Mouse (Mus musculus) v-Abl transformed pro-B cells (cell line): ENCODE data around the gene Uri1.

Experiments
- in situ Hi-C, 2 experiments: fragments of 400-800 bp; cut with MboI; formaldehyde crosslinking; loops; one replicate each; pipeline ENCODE4 v1.15.1; 2025; ENCODE audit not compliant: unreplicated experiment in 2 of 2

Uri1 gene

GRCm38 (mm10) chr7:37933754-37934308, 89.5 kb downstream of the Uri1 start:
- in situ Hi-C loops = no loop called here

GRCm38 (mm10) chr7:37931631-37932030, 91.7 kb downstream of the Uri1 start:
- in situ Hi-C loops = no loop called here

- in situ Hi-C loops = no loop called here
Observed at GRCm38 (mm10) chr7:37929738-37930137, 93.6 kb downstream of the Uri1 start.

GRCm38 (mm10) chr7:37922999-37923398, 100.4 kb downstream of the Uri1 start:
- in situ Hi-C loops = no loop called here

GRCm38 (mm10) chr7:37921681-37922430, 101.5 kb downstream of the Uri1 start:
- in situ Hi-C loops = no loop called here

- in situ Hi-C loops = no loop called here
Observed at GRCm38 (mm10) chr7:37918926-37919325, 104.4 kb downstream of the Uri1 start.

GRCm38 (mm10) chr7:37916762-37917439, 106.5 kb downstream of the Uri1 start:
- in situ Hi-C loops = no loop called here

GRCm38 (mm10) chr7:37911802-37912122, 111.6 kb downstream of the Uri1 start:
- in situ Hi-C loops = no loop called here

GRCm38 (mm10) chr7:37911114-37911801, 112.1 kb downstream of the Uri1 start:
- in situ Hi-C loops = no loop called here

- in situ Hi-C loops = no loop called here
Observed at GRCm38 (mm10) chr7:37910161-37910560, 113.2 kb downstream of the Uri1 start.
